Mouse (Mus musculus) E14TG2a.4 (cell line): ENCODE results near the gene Med16.

Experiments used
- CTCF ChIP-seq: conservative IDR thresholded peaks from 2 replicates; pipeline ENCODE4 v1.5.1; 2014; ENCODE audit warnings: low read length
- NANOG ChIP-seq: IDR thresholded peaks from 2 replicates; pipeline ENCODE4 v1.6.1; 2014; ENCODE audit warnings: borderline replicate concordance, low read length, mixed read lengths
- POU5F1 ChIP-seq: IDR thresholded peaks from 2 replicates; pipeline ENCODE4 v1.6.1; 2014; ENCODE audit warnings: low read length, borderline replicate concordance

DNA sequence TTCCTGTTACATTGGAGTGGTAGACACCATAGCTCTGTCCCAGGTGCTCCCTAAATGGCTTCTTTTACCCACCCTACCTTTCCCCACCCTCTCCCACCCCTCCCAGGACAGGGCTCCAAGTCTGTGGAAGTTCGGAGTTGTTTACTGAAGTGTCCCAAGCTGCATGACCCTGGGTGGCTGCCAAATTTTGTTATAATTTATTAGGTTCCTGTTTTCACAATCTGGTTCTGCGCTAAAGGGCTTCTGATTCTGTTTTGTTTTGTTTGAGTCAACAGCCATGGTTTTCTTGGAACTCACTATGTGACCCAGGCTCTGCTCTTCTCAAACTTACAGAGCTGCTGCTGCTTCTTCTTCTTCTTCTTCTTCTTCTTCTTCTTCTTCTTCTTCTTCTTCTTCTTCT is 19.3 kb downstream of the Med16 start:
- no peak for TF ChIP-seq CTCF
- no peak for TF ChIP-seq NANOG
- TF ChIP-seq POU5F1 = no peak
